ENCODE assay signal across 20 mouse cellular contexts in the genomic region with DNA sequence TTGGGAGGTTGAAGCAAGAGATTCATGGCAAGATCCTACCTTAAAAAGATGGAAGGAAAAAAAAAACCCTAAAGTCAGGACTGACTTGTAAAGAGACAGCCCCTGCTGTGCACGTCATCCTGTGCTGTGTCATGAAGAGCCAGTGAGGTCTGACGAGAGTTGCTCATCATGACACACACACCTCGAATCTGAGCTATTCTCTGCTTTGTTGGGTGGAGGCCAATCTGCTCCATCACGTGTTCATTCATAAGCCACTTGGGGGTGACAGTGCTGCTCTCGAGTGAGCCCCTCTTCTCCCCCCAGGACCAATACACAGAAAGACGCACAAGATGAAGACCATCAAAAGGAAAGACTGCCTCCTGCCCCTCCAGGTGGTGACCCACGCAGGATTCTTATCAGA. TPM values are rescaled to one million over a fixed set of nuclear protein-coding genes. Genes with fewer than 3 reads are reported as not detected.
A peak's percentile ranks its signal among the peaks of the same experiment; 100 is the strongest.
DNase-seq lines count a peak whose midpoint lies in the region; ATAC-seq lines count a peak whose summit lies in the region.
"Had no signal": no experiment of that assay in that cellular context is flagged by ENCODE, and none has a peak within 500 bp of the region (broad histone marks: within the 10 kb centered on the region; RNA-seq: fewer than 3 reads in every experiment).

No protein-coding gene starts in this region.

- no peak for ATAC-seq in neural tube, embryonic 15.5 days (ENCODE audit: low FRiP score)
- ATAC-seq: forebrain, embryonic 16.5 days; intestine, embryonic 15.5 days had no signal

- no peak overlapping the region for H3K4me3 ChIP-seq in neural tube, embryonic 15.5 days (replicated peaks)
- H3K4me3 ChIP-seq: embryonic facial prominence, embryonic 13.5 days; forebrain, embryonic 12.5 days; heart, embryonic 10.5 days; hindbrain, embryonic 12.5 days; intestine, embryonic 15.5 days had no signal

- 0 out of 2 replicates have a peak overlapping the region, but pooled peaks have one; percentile 24 for H3K27ac ChIP-seq in neural tube, embryonic 15.5 days (replicated peaks)
- H3K27ac ChIP-seq: embryonic facial prominence, embryonic 13.5 days; forebrain, embryonic 12.5 days; heart, embryonic 10.5 days; hindbrain, embryonic 12.5 days; intestine, embryonic 15.5 days had no signal

- 45% methylated on average over 7 of the region's 7 CpGs for WGBS in neural tube, embryonic 15.5 days

- H3K4me2 ChIP-seq in neural tube, embryonic 15.5 days = no peak overlapping the region
- H3K4me2 ChIP-seq: embryonic facial prominence, embryonic 13.5 days; forebrain, embryonic 12.5 days; hindbrain, embryonic 12.5 days; intestine, embryonic 15.5 days had no signal

- no peaks in the 10 kb centered on the region for H3K9me3 ChIP-seq in neural tube, embryonic 15.5 days (replicated peaks)
- H3K9me3 ChIP-seq: embryonic facial prominence, embryonic 13.5 days; forebrain, embryonic 12.5 days; heart, embryonic 10.5 days; hindbrain, embryonic 12.5 days; intestine, embryonic 15.5 days had no signal

- H3K36me3 ChIP-seq in neural tube, embryonic 15.5 days = peaks cover 20% of the 10 kb centered on the region; the same call in 1 of the 2 replicates

- peaks cover 42% of the 10 kb centered on the region for H3K4me1 ChIP-seq in neural tube, embryonic 15.5 days
- H3K4me1 ChIP-seq: embryonic facial prominence, embryonic 13.5 days; intestine, embryonic 15.5 days had no signal

- no peaks in the 10 kb centered on the region for H3K27me3 ChIP-seq in neural tube, embryonic 15.5 days (replicated peaks)
- H3K27me3 ChIP-seq: embryonic facial prominence, embryonic 13.5 days; intestine, embryonic 15.5 days had no signal

- no peak overlapping the region for H3K9ac ChIP-seq in neural tube, embryonic 15.5 days (replicated peaks)
- H3K9ac ChIP-seq: embryonic facial prominence, embryonic 13.5 days; forebrain, embryonic 12.5 days; hindbrain, embryonic 12.5 days; intestine, embryonic 15.5 days had no signal

- peak; percentile 53 for DNase-seq in adrenal gland, postnatal 14 days
- DNase-seq in adrenal gland, adult 18-20 months (ENCODE audit: low spot score in 2 of 2) = no peak
- DNase-seq in neural tube, embryonic 10.5 days (ENCODE audit: extremely low spot score, low spot score) = no peak
- peak; percentile 56 for DNase-seq in brain, adult 2 months (ENCODE audit: low read depth, low spot score)
- no peak for DNase-seq in kidney, adult 9 months
- no peak for DNase-seq in MN1 (ENCODE audit: low spot score)
- DNase-seq: cerebellum, adult 18-20 months; cerebellum, adult 9-11 months; cerebellum, postnatal 36 days; gastrocnemius, postnatal 10 days; heart, adult 18-20 months; heart, postnatal 10 days; heart, postnatal 4 days had no signal

RNA-seq across cellular contexts. Expression of gene Poll, which starts 26.7 kb away (rescaled TPM):
- 9.3 and 11.3 TPM in 2 replicates for total RNA-seq in adrenal gland, postnatal 14 days (2021)
- 10 to 100 TPM in 1 of 2 experiments, 1 to 10 TPM in 1; 9.4 to 11.0 TPM for total RNA-seq in adrenal gland, adult 18-20 months (2021)
- 11.0 and 11.6 TPM in 2 replicates for polyA plus RNA-seq in neural tube, embryonic 15.5 days (2015; fragmentation: Nextera tagmentation; extraction: Ambion mirVana)

RNA-seq across cellular contexts. Expression of gene Gm17018, which starts 26.8 kb away (rescaled TPM):
- total RNA-seq in adrenal gland, postnatal 14 days (2021) = 21.1 and 22.6 TPM in 2 replicates
- 10 to 100 TPM; 28.4 to 33.9 TPM for total RNA-seq in adrenal gland, adult 18-20 months (2021)
- polyA plus RNA-seq in neural tube, embryonic 15.5 days (2015; fragmentation: Nextera tagmentation; extraction: Ambion mirVana) = 76.7 and 80.3 TPM in 2 replicates

Comparison
In these comparisons a context has a peak if more than half of its experiments do, and no peak if none do; other contexts are left out.
1. DNase-seq: peak in adrenal gland, postnatal 14 days (single experiment) and brain, adult 2 months (single experiment); none in adrenal gland, adult 18-20 months (0 of 2), neural tube, embryonic 10.5 days (single experiment), kidney, adult 9 months (single experiment) and MN1 (single experiment).